Mouse (Mus musculus) limb, embryonic 11.5 days (tissue): ENCODE data around the gene Pom121. TPM values are rescaled to one million over a fixed set of nuclear protein-coding genes. Genes with fewer than 3 reads are reported as not detected.
A peak's percentile ranks its signal among the peaks of the same experiment; 100 is the strongest.

Experiments
- ATAC-seq: fragments of 200-750 bp; cut with Nextera tagmentation; 2 replicates; pipeline ENCODE4 v1.8.0; 2017; ENCODE audit warnings: low read depth; ENCODE audit not compliant: insufficient number of reproducible peaks, low FRiP score, low TSS enrichment
- DNase-seq: peaks from one replicate; pipeline ENCODE4 v3.0.0-alpha.2; 2015; ENCODE audit warnings: low spot score
- H3K27ac ChIP-seq: fragments of 300-500 bp; sonication (generic); replicated peaks from 2 replicates; pipeline ENCODE4 v1.5.1; 2014; ENCODE audit warnings: low read depth, mild to moderate bottlenecking, low read length
- H3K27me3 ChIP-seq: fragments of 300-500 bp; sonication (generic); 2 replicates; pipeline ENCODE4 v1.6.1; 2014; ENCODE audit warnings: mild to moderate bottlenecking, low read length, mixed read lengths; ENCODE audit not compliant: control insufficient read depth, insufficient read depth
- H3K36me3 ChIP-seq: fragments of 300-500 bp; sonication (generic); 2 replicates; pipeline ENCODE4 v1.6.1; 2014; ENCODE audit warnings: mild to moderate bottlenecking, low read length, moderate library complexity, mixed read lengths; ENCODE audit not compliant: control insufficient read depth, insufficient read depth
- H3K4me1 ChIP-seq: fragments of 300-500 bp; sonication (generic); 2 replicates; pipeline ENCODE4 v1.6.1; 2014; ENCODE audit warnings: low read length, mixed read lengths; ENCODE audit not compliant: control insufficient read depth, insufficient read depth
- H3K4me2 ChIP-seq: fragments of 300-500 bp; sonication (generic); 2 replicates; pipeline ENCODE4 v1.6.1; 2014; ENCODE audit warnings: low read depth, mild to moderate bottlenecking, moderate library complexity; ENCODE audit not compliant: severe bottlenecking
- H3K4me3 ChIP-seq: fragments of 300-500 bp; sonication (generic); 2 replicates; pipeline ENCODE4 v1.5.1; 2014; ENCODE audit warnings: low read depth, low read length
- H3K9ac ChIP-seq: fragments of 300-500 bp; sonication (generic); 2 replicates; pipeline ENCODE4 v1.6.1; 2014; ENCODE audit warnings: mild to moderate bottlenecking, low read length
- H3K9me3 ChIP-seq: fragments of 300-500 bp; sonication (generic); 2 replicates; pipeline ENCODE4 v1.6.1; 2016; ENCODE audit warnings: low read length; ENCODE audit not compliant: control insufficient read depth
- WGBS: fragments of 180-500 bp; shearing (Covaris S2); extraction: QIAGEN DNeasy Blood & Tissue Kit; methylation state at CpG from one replicate; pipeline ENCODE4 v1.1.7; 2014; 5-methylcytosine and 5-hydroxymethylcytosine counted together
- polyA plus RNA-seq: library from polyadenylated mRNA; unstranded; fragments of >200 nt; fragmentation: Nextera tagmentation; extraction: Ambion mirVana; gene quantifications from 2 replicates; pipeline ENCODE4 v1.2.1, GENCODE M21; 2014

Gene Pom121
- polyA plus RNA-seq, 1 experiment from 2014 or later = 21.8 TPM

DNA sequence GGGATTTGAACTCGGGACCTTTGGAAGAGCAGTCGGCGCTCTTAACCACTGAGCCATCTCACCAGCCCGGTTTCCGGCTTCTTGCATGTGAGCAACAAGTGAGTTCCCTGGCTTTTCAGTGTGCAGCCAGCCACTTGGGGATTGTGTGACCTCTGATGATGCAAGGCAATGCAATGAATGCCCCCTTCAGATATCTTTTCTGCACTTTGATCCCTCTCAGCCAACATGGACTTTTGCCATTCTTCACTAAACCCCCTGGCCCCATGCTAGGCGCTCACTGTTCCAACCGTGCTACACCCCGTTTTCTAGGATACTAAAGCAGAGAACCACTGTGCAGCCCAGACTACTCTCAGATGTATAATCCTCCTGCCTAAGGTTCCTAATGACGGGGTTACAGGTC is 11.1 kb upstream of the Pom121 start:
- no peaks in the 10 kb centered on the region for H3K9me3 ChIP-seq
- WGBS = 90% methylated on average over 9 of the region's 9 CpGs
- no peak for DNase-seq

DNA sequence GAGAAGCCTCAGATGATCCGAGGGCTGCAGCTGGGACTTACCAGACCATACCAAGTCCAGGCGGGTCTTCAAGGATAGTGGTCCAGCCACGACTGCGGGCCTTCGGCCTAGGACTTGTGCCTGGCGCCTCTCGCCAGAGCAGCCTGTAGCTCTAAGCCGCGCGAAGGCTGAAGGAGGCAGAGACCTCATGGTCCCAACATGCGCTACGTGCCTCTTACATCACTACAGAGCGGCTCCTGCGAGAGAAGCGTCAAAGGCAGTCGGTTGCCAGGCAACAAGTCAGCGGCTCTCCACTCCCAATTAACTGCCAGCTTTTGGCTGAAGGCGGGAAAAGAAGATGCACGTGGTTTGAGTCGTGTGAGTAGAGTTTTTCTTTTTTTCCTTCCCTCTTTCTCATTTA is 10.3 kb upstream of the Pom121 start:
- H3K9ac ChIP-seq = no peak overlapping the region
- no peak overlapping the region for H3K27ac ChIP-seq
- ATAC-seq (no peak), DNase-seq (peak; percentile 50)
- no peaks in the 10 kb centered on the region for H3K9me3 ChIP-seq
- H3K4me3 ChIP-seq = no peak overlapping the region
- H3K36me3 ChIP-seq = no peaks in the 10 kb centered on the region
- no peaks in the 10 kb centered on the region for H3K4me1 ChIP-seq
- H3K4me2 ChIP-seq = no peak overlapping the region
- no peaks in the 10 kb centered on the region for H3K27me3 ChIP-seq
- 41% methylated on average over 20 of the region's 20 CpGs for WGBS

More for the DNA sequence above, 11.1 kb upstream of the Pom121 start:
- Histone ChIP-seq H3K27ac (no peak overlapping the region), H3K4me2 (no peak overlapping the region), H3K27me3 (no peaks in the 10 kb centered on the region), H3K36me3 (no peaks in the 10 kb centered on the region), H3K4me3 (no peak overlapping the region), H3K4me1 (no peaks in the 10 kb centered on the region), H3K9ac (no peak overlapping the region)
- no peak for ATAC-seq

GRCm38 (mm10) chr5:135400244-135400643 is 5.9 kb upstream of the Pom121 start:
- Histone ChIP-seq H3K9ac (no peak overlapping the region), H3K27me3 (no peaks in the 10 kb centered on the region), H3K4me3 (no peak overlapping the region), H3K36me3 (no peaks in the 10 kb centered on the region), H3K27ac (no peak overlapping the region), H3K4me2 (no peak overlapping the region), H3K9me3 (no peaks in the 10 kb centered on the region), H3K4me1 (no peaks in the 10 kb centered on the region)
- WGBS = 8% methylated on average over 2 of the region's 2 CpGs
- ATAC-seq (no peak), DNase-seq (peak; percentile 89)

- H3K36me3 ChIP-seq = no peaks in the 10 kb centered on the region
- H3K9me3 ChIP-seq = no peaks in the 10 kb centered on the region
- H3K4me1 ChIP-seq = no peaks in the 10 kb centered on the region
- no peaks in the 10 kb centered on the region for H3K27me3 ChIP-seq
- H3K4me3 ChIP-seq = no peak overlapping the region
- H3K9ac ChIP-seq = no peak overlapping the region
- no peak overlapping the region for H3K4me2 ChIP-seq
- no peak for ATAC-seq
- 69% methylated on average over 6 of the region's 6 CpGs for WGBS
- DNase-seq = no peak
- no peak overlapping the region for H3K27ac ChIP-seq
These were observed 5.0 kb upstream of the Pom121 start for GRCm38 (mm10) chr5:135399382-135399781.

DNA sequence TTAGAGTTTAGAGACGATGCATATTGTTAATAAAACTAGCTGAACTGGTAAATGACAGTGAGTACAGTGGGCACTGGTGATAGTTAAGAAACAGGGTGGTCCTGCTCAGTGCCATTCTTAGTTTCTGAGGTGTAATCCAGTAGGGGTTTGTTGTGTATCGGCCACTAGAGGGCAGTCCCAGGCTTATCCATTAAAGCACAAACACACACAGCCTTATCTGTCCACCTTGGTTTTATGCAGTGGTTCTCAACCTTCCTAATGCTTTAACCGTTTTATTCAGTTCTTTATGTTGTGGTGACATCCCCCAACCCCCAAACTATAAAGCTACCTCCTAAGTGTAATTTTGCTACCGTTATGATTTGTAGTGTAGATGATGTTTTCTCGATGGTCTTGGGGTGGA is 1.5 kb upstream of the Pom121 start:
- Histone ChIP-seq H3K36me3 (peaks cover 3% of the 10 kb centered on the region; the same call in 1 of the 2 replicates), H3K9me3 (no peaks in the 10 kb centered on the region), H3K4me2 (no peak overlapping the region), H3K27me3 (no peaks in the 10 kb centered on the region), H3K9ac (no peak overlapping the region), H3K27ac (no peak overlapping the region), H3K4me1 (0 out of 2 replicates have a peak, but pooled peaks cover 3% of the 10 kb centered on the region), H3K4me3 (no peak overlapping the region)
- WGBS = 52% methylated on average over 5 of the region's 5 CpGs
- ATAC-seq (no peak), DNase-seq (peak; percentile 42)

- no peaks in the 10 kb centered on the region for H3K27me3 ChIP-seq
- no peak overlapping the region for H3K4me3 ChIP-seq
- peaks cover 66% of the 10 kb centered on the region for H3K36me3 ChIP-seq
- no peak overlapping the region for H3K4me2 ChIP-seq
- DNase-seq (no peak), ATAC-seq (no peak)
- 85% methylated on average over 10 of the region's 10 CpGs for WGBS
- H3K27ac ChIP-seq = no peak overlapping the region
- no peaks in the 10 kb centered on the region for H3K4me1 ChIP-seq
- H3K9me3 ChIP-seq = no peaks in the 10 kb centered on the region
- H3K9ac ChIP-seq = no peak overlapping the region
These were observed 10.6 kb downstream of the Pom121 start for GRCm38 (mm10) chr5:135383771-135384170.

DNA sequence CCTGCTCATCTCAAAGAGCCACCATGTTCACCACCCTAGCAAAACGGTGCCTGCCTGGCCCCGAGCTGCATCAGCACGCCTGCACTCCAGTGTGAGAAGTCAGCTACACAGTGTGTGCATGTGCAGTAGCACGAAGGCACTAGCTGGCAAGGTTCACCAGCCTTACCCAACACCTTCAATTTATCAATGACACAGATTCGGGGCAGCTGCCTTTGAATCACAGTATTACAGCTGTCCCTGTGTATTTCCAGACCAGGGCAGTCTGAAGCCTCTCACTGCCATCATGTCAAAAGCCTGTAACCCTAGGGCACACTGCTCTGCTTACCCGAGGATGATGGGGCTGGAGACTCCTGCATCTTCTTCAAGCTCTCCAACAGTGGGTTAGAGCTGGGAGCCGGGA is 11.6 kb downstream of the Pom121 start:
- H3K4me1 ChIP-seq = no peaks in the 10 kb centered on the region
- ATAC-seq (no peak), DNase-seq (no peak)
- no peak overlapping the region for H3K9ac ChIP-seq
- no peaks in the 10 kb centered on the region for H3K9me3 ChIP-seq
- WGBS = 91% methylated on average over 7 of the region's 7 CpGs
- no peak overlapping the region for H3K27ac ChIP-seq
- H3K4me3 ChIP-seq = no peak overlapping the region
- no peak overlapping the region for H3K4me2 ChIP-seq
- H3K36me3 ChIP-seq = peaks cover 63% of the 10 kb centered on the region
- no peaks in the 10 kb centered on the region for H3K27me3 ChIP-seq

GRCm38 (mm10) chr5:135381356-135381925 is 12.9 kb downstream of the Pom121 start:
- no peak for DNase-seq
- no peak for ATAC-seq
- Histone ChIP-seq H3K4me3 (no peak overlapping the region), H3K4me2 (no peak overlapping the region), H3K9ac (no peak overlapping the region), H3K4me1 (no peaks in the 10 kb centered on the region), H3K9me3 (no peaks in the 10 kb centered on the region), H3K27ac (no peak overlapping the region), H3K27me3 (no peaks in the 10 kb centered on the region), H3K36me3 (peaks cover 58% of the 10 kb centered on the region)
- 93% methylated on average over 10 of the region's 10 CpGs for WGBS

- Histone ChIP-seq H3K4me3 (no peak overlapping the region), H3K27ac (no peak overlapping the region)
These were observed 13.7 kb downstream of the Pom121 start for GRCm38 (mm10) chr5:135380681-135381080.

More at GRCm38 (mm10) chr5:135380681-135381080, 13.7 kb downstream of the Pom121 start:
- WGBS = 97% methylated on average over 4 of the region's 4 CpGs
- DNase-seq = no peak
- H3K4me1 ChIP-seq = no peaks in the 10 kb centered on the region
- peaks cover 63% of the 10 kb centered on the region for H3K36me3 ChIP-seq
- H3K9ac ChIP-seq = no peak overlapping the region
- no peak for ATAC-seq
- no peak overlapping the region for H3K4me2 ChIP-seq
- H3K9me3 ChIP-seq = no peaks in the 10 kb centered on the region
- H3K27me3 ChIP-seq = no peaks in the 10 kb centered on the region
